Mouse (Mus musculus) heart, postnatal 0 days (tissue): ENCODE measurements around the gene Prkag2.

Experiments used
- CTCF ChIP-seq: IDR thresholded peaks from 2 replicates; pipeline ENCODE4 v1.5.1; 2016; ENCODE audit warnings: antibody characterized with exemption, control low read depth, low read depth
- EP300 ChIP-seq: IDR thresholded peaks from 2 replicates; pipeline ENCODE4 v1.6.1; 2016; ENCODE audit warnings: antibody characterized with exemption, low read depth

DNA sequence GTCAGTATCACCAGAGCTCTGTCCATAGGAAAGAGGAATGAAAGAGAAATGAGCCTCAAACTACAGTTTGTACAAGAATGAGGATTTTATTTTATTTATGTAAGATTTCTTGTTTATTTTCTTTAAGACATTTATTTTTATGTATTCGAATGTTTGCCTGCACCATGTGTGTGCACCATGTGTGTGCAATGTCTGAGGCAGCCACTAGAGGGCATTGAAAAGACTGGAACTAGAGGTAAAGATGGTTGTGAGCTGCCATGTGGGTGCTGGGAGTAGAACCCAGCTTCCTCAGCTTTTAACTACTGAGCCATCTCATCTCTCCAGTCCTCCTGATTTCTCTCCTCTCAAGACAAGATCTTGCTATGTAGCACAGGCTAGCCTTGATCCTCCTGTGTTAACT is 166.7 kb downstream of the Prkag2 start:
- no peak for TF ChIP-seq EP300
- peak; percentile 24 for TF ChIP-seq CTCF
